ENCODE assay signal across 11 mouse cellular contexts in the genomic region with DNA sequence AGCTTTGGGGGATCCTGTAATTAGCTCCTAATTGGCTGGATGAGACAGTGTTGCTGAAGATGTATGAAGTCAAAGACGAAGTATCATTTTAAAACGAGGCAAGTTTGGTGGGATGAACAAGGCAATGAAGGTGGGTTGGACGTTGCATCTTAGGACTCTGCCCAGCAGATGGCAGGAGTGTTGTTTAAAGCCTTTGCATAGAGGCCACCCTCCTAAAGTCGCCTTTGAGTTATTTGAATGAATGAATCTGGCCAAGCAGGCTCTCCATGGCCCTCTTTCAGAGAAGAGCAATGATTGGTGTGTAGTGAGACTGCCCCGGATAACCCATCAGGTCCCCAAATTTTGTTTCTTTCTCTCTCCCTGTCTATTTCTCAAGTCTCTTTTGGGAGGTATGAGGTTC.
DNase-seq lines count a peak whose midpoint lies in the region; ATAC-seq and TF ChIP-seq lines count a peak whose summit lies in the region.
"Had no signal": no experiment of that assay in that cellular context is flagged by ENCODE, and none has a peak within 500 bp of the region (broad histone marks: within the 10 kb centered on the region; RNA-seq: fewer than 3 reads in every experiment).

No protein-coding gene starts in this region.

- H3K4me2 ChIP-seq in limb, embryonic 11.5 days (ENCODE audit: low read depth, severe bottlenecking), result no peak overlapping the region

- no peaks in the 10 kb centered on the region for H3K27me3 ChIP-seq in limb, embryonic 11.5 days (ENCODE audit: control insufficient read depth, insufficient read depth, low read length)
- no peaks in the 10 kb centered on the region for H3K27me3 ChIP-seq in limb, embryonic 10.5 days (ENCODE audit: low read depth, poor library complexity, severe bottlenecking)

- no peak for DNase-seq in gastrocnemius, adult 2 months
- DNase-seq in gastrocnemius, adult 18-20 months (ENCODE audit: low spot score), result no peak
- DNase-seq in limb, embryonic 11.5 days (ENCODE audit: low spot score), result peak; percentile 33
- no peak for DNase-seq in limb, embryonic 10.5 days (ENCODE audit: low spot score)
- peak; percentile 25 for DNase-seq in A20 (ENCODE audit: low read depth, low spot score)
- DNase-seq in brain, adult 2 months (ENCODE audit: low read depth, low spot score), result peak; percentile 40
- DNase-seq in ovary, postnatal 10 days (ENCODE audit: low spot score), result no peak
- no peak for DNase-seq in thymus, postnatal 25 days
- DNase-seq: heart, adult 18-20 months; thymus, postnatal 14 days had no signal

- H3K4me3 ChIP-seq in gastrocnemius, adult 2 months, result no peak overlapping the region
- no peak overlapping the region for H3K4me3 ChIP-seq in limb, embryonic 11.5 days (ENCODE audit: low read depth, low read length)
- no peak overlapping the region for H3K4me3 ChIP-seq in limb, embryonic 10.5 days

- WGBS in limb, embryonic 11.5 days, result 58% methylated on average over 5 of the region's 5 CpGs
- 63% methylated on average over 5 of the region's 5 CpGs for WGBS in limb, embryonic 10.5 days

- TF ChIP-seq CTCF in gastrocnemius, adult 2 months (IDR thresholded peaks at IDR 0.05), result peak; percentile 23; the same call in 1 of the 2 replicates

- no peak overlapping the region for H3K9ac ChIP-seq in limb, embryonic 11.5 days (ENCODE audit: low read length)

- no peaks in the 10 kb centered on the region for H3K4me1 ChIP-seq in limb, embryonic 11.5 days (ENCODE audit: control insufficient read depth, insufficient read depth, low read length)
- H3K4me1 ChIP-seq in limb, embryonic 10.5 days, result peaks cover 15% of the 10 kb centered on the region

- intact Hi-C loops in gastrocnemius, adult 2 months (cut with DNase I), result loop anchor here (10.0 kb wide), 1 partner anchor 485 kb away; no protein-coding TSS in a partner anchor

- no peak; the same call in 1 of the 2 replicates for ATAC-seq in limb, embryonic 11.5 days (ENCODE audit: insufficient number of reproducible peaks, low FRiP score, low TSS enrichment, low read depth)

- H3K36me3 ChIP-seq in limb, embryonic 11.5 days (ENCODE audit: control insufficient read depth, insufficient read depth, low read length), result no peaks in the 10 kb centered on the region
- H3K36me3 ChIP-seq in limb, embryonic 10.5 days, result no peaks in the 10 kb centered on the region
- H3K36me3 ChIP-seq: G1E had no signal

- H3K9me3 ChIP-seq in limb, embryonic 11.5 days (ENCODE audit: control insufficient read depth, low read length), result no peaks in the 10 kb centered on the region
- H3K9me3 ChIP-seq in limb, embryonic 10.5 days (replicated peaks), result no peaks in the 10 kb centered on the region
- H3K9me3 ChIP-seq: G1E had no signal

- H3K27ac ChIP-seq in gastrocnemius, adult 2 months, result no peak overlapping the region
- no peak overlapping the region for H3K27ac ChIP-seq in limb, embryonic 11.5 days (replicated peaks; ENCODE audit: low read depth, low read length)
- H3K27ac ChIP-seq in limb, embryonic 10.5 days, result no peak overlapping the region

Comparison
In these comparisons a context has a peak if more than half of its experiments do, and no peak if none do; other contexts are left out.
1. DNase-seq: peak in limb, embryonic 11.5 days (single experiment), A20 (single experiment) and brain, adult 2 months (single experiment); none in gastrocnemius, adult 2 months (single experiment), gastrocnemius, adult 18-20 months (single experiment), limb, embryonic 10.5 days (single experiment), ovary, postnatal 10 days (single experiment) and thymus, postnatal 25 days (single experiment).